Mouse (Mus musculus) midbrain, embryonic 12.5 days (tissue): ENCODE results near the gene Echdc2. TPM values are rescaled to one million over a fixed set of nuclear protein-coding genes. Genes with fewer than 3 reads are reported as not detected.

Experiments
- ATAC-seq: fragments of 200-750 bp; cut with Nextera tagmentation; 2 replicates; pipeline ENCODE4 v1.8.0; 2017; ENCODE audit warnings: low read depth, moderate TSS enrichment, moderate library complexity; ENCODE audit not compliant: low FRiP score
- H3K27ac ChIP-seq: fragments of 300-500 bp; sonication (generic); replicated peaks from 2 replicates; pipeline ENCODE4 v1.5.1; 2016; ENCODE audit warnings: mild to moderate bottlenecking
- H3K27me3 ChIP-seq: fragments of 300-500 bp; sonication (generic); 2 replicates; pipeline ENCODE4 v1.6.1; 2016; ENCODE audit warnings: mild to moderate bottlenecking
- H3K36me3 ChIP-seq: fragments of 300-500 bp; sonication (generic); 2 replicates; pipeline ENCODE4 v1.6.1; 2016
- H3K4me1 ChIP-seq: fragments of 300-500 bp; sonication (generic); 2 replicates; pipeline ENCODE4 v1.6.1; 2016
- H3K4me2 ChIP-seq: fragments of 300-500 bp; sonication (generic); replicated peaks from 2 replicates; pipeline ENCODE4 v1.6.1; 2016; ENCODE audit warnings: mild to moderate bottlenecking, moderate library complexity
- H3K4me3 ChIP-seq: fragments of 300-500 bp; sonication (generic); 2 replicates; pipeline ENCODE4 v1.5.1; 2016; ENCODE audit warnings: mild to moderate bottlenecking
- H3K9ac ChIP-seq: fragments of 300-500 bp; sonication (generic); replicated peaks from 2 replicates; pipeline ENCODE4 v1.6.1; 2016; ENCODE audit warnings: mild to moderate bottlenecking, moderate library complexity
- H3K9me3 ChIP-seq: fragments of 300-500 bp; sonication (generic); 2 replicates; pipeline ENCODE4 v1.6.1; 2016; ENCODE audit warnings: mild to moderate bottlenecking
- WGBS: fragments of 180-500 bp; shearing (Covaris S2); methylation state at CpG from one replicate; pipeline ENCODE4 v1.1.7; 2016; 5-methylcytosine and 5-hydroxymethylcytosine counted together
- polyA plus RNA-seq: library from polyadenylated mRNA; unstranded; fragments of >200 nt; fragmentation: Nextera tagmentation; extraction: Ambion mirVana; gene quantifications from 2 replicates; pipeline ENCODE4 v1.2.1, GENCODE M21; 2016

Echdc2 gene
- polyA plus RNA-seq, 1 experiment from 2014 or later: 11.1 TPM

GRCm38 (mm10) chr4:108217332-108218179, 52.3 kb downstream of the Echdc2 start, which contains the start of gene Zyg11a:
Zyg11a (minus strand) TSS chr4:108218048.
- WGBS: 2% methylated on average over 62 of the region's 107 CpGs
- Histone ChIP-seq H3K9me3 (no peaks in the 10 kb centered on the region), H3K4me3 (peak within 1 kb of the TSS; percentile 40), H3K36me3 (no peaks in the 10 kb centered on the region), H3K27ac (no peak within 1 kb of the TSS), H3K27me3 (peaks cover 53% of the 10 kb centered on the region), H3K4me1 (peaks cover 12% of the 10 kb centered on the region), H3K9ac (0 out of 2 replicates have a peak within 1 kb of the TSS, but pooled peaks have one; percentile 12), H3K4me2 (peak within 1 kb of the TSS; percentile 57)
- no peak for ATAC-seq

GRCm38 (mm10) chr4:108219019-108219418, 53.8 kb downstream of the Echdc2 start:
- H3K4me3 ChIP-seq: no peak overlapping the region
- no peak overlapping the region for H3K9ac ChIP-seq
- H3K27ac ChIP-seq: no peak overlapping the region
- H3K9me3 ChIP-seq: no peaks in the 10 kb centered on the region
- WGBS: 7% methylated on average over 9 of the region's 9 CpGs
- ATAC-seq: no peak
- no peaks in the 10 kb centered on the region for H3K36me3 ChIP-seq
- peaks cover 53% of the 10 kb centered on the region for H3K27me3 ChIP-seq
- no peak overlapping the region for H3K4me2 ChIP-seq
- H3K4me1 ChIP-seq: peaks cover 12% of the 10 kb centered on the region

- Histone ChIP-seq H3K4me1 (peaks cover 8% of the 10 kb centered on the region), H3K27me3 (peaks cover 25% of the 10 kb centered on the region), H3K36me3 (no peaks in the 10 kb centered on the region), H3K27ac (no peak overlapping the region), H3K9me3 (no peaks in the 10 kb centered on the region), H3K4me3 (no peak overlapping the region), H3K9ac (no peak overlapping the region), H3K4me2 (no peak overlapping the region)
- no peak for ATAC-seq
- WGBS: 89% methylated on average over 5 of the region's 5 CpGs
These were observed 57.3 kb downstream of the Echdc2 start for GRCm38 (mm10) chr4:108222507-108222906.

GRCm38 (mm10) chr4:108225341-108225872, 60.2 kb downstream of the Echdc2 start:
- 43% methylated on average over 3 of the region's 3 CpGs for WGBS
- H3K4me2 ChIP-seq: no peak overlapping the region
- H3K27me3 ChIP-seq: no peaks in the 10 kb centered on the region
- H3K9ac ChIP-seq: no peak overlapping the region
- H3K4me3 ChIP-seq: no peak overlapping the region
- H3K27ac ChIP-seq: no peak overlapping the region
- H3K9me3 ChIP-seq: no peaks in the 10 kb centered on the region
- H3K4me1 ChIP-seq: no peaks in the 10 kb centered on the region
- no peaks in the 10 kb centered on the region for H3K36me3 ChIP-seq
- ATAC-seq: no peak

Other genes starting within 250 kb of the Echdc2 start
- gene Cpt2, start 241.8 kb upstream of the Echdc2 start, polyA plus RNA-seq: 28.5 and 31.8 TPM in 2 replicates
- gene Slc1a7, start 197.1 kb upstream of the Echdc2 start, polyA plus RNA-seq: not detected in 2 replicates
- 0.20 TPM in 1 of 2 replicates, not detected in the other for gene Podn, start 69.0 kb upstream of the Echdc2 start, polyA plus RNA-seq
- 204 and 206 TPM in 2 replicates for gene Scp2, start 20.4 kb upstream of the Echdc2 start, polyA plus RNA-seq
- gene Zyg11a, start 52.6 kb downstream of the Echdc2 start, polyA plus RNA-seq: 0.08 TPM in 1 of 2 replicates, not detected in the other
- gene Zyg11b, start 135.7 kb downstream of the Echdc2 start, polyA plus RNA-seq: 33.9 and 40.5 TPM in 2 replicates
- 50.4 and 57.5 TPM in 2 replicates for gene Coa7, start 162.7 kb downstream of the Echdc2 start, polyA plus RNA-seq
- gene Shisal2a, start 217.9 kb downstream of the Echdc2 start, polyA plus RNA-seq: 1.7 and 2.0 TPM in 2 replicates
- gene Gpx7, start 241.5 kb downstream of the Echdc2 start, polyA plus RNA-seq: 39.3 and 54.2 TPM in 2 replicates